Mouse (Mus musculus): ENCODE results near the gene Anapc11.

DNA sequence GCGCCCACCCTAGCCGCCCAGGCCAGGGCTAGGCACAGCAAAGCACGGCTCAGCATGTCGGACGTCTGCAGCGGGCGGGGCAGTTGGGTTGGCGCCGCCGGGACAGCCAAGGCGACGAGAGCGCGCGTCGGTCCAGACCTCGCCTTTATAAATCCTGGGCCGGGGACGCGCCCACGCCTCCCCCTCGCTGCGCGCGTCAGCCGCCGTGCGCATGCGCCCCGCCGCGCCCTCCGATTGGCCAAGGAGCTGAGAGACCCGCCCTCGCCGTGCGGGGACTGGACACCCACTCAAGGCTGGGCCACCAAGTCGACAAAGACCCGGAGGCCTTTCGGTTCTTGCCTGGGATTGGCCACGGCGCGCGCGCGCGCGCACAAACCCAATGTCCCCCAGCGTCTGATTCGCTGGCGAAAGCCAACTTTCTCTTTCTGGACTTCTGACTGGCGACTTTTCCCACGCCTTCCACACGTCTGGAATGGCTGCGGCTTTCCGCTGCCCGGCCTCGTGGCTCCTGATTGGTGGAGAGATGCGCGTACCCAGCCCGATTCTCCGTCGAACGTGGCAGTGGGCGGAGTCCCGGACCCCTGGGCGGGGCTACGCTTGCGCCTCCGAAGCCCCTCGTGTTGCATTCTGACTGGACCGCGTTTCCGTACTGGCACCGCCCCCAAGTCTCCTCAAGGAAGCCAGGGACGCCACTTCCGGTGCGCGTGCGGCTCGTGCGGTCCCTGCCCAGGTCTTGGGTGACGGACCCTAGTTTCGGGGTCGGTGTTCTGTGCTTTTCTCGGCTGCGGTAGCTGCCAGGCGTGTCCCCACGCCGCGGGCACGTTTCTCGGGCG lies 25.3 kb upstream of the Anapc11 start, which contains the start of gene P4hb:
- TF ChIP-seq CTCF (IDR thresholded peaks at IDR 0.05; ENCODE audit: low read depth) (no peak), EP300 (optimal IDR thresholded peaks at IDR 0.05) (no peak)
